Mouse (Mus musculus) left cerebral cortex, postnatal 14 days (tissue): ENCODE results near the gene Ergic2. TPM values are rescaled to one million over a fixed set of nuclear protein-coding genes. Genes with fewer than 3 reads are reported as not detected.

ENCODE experiments used
- total RNA-seq, 2 experiments: library from RNA; stranded (reverse); gene quantifications; 2 replicates each; pipeline ENCODE4 v1.2.3; 2021

Gene Ergic2
- total RNA-seq, 2 experiments from 2014 or later, result 73.5 to 76.9 TPM

Other genes with a start within 250 kb of the Ergic2 start
- gene Far2, start 165.1 kb downstream of the Ergic2 start, total RNA-seq, result 10 to 100 TPM; 29.4 to 30.5 TPM
- 10 to 100 TPM; 44.1 to 48.1 TPM for gene Tmtc1, start 232.0 kb upstream of the Ergic2 start, total RNA-seq